Mouse (Mus musculus): ENCODE measurements around the gene Ccm2.

GRCm38 (mm10) chr11:6545857-6546192 is 862 bp upstream of the Ccm2 start:
- TF ChIP-seq CTCF (IDR thresholded peaks at IDR 0.05; ENCODE audit: low read depth) (no peak), EP300 (IDR thresholded peaks at IDR 0.05; ENCODE audit: low read depth) (no peak)
